Mouse (Mus musculus) adrenal gland, adult 2 months (tissue): ENCODE results near the gene Nt5c. TPM values are rescaled to one million over a fixed set of nuclear protein-coding genes. Genes with fewer than 3 reads are reported as not detected.
"Not testable (repeated sequence)": the region's sequence is repeated elsewhere in the genome, so short reads cannot be mapped to it uniquely, and the experiment has no call there.

ENCODE experiments used
- DNase-seq: peaks from one replicate; pipeline ENCODE4 v3.0.0; 2021
- polyA plus RNA-seq: library from polyadenylated mRNA; depleted of rRNA; stranded (reverse); fragments of >200 nt; gene quantifications from 2 replicates; pipeline ENCODE4 v1.2.3, GENCODE M21; 2012
- total RNA-seq, 2 experiments: library from RNA; stranded (reverse); gene quantifications; 2 replicates each; pipeline ENCODE4 v1.2.3; 2021

Gene Nt5c
- total and polyA plus RNA-seq, 3 experiments, result 73.4 to 154 (median 124) TPM

DNA sequence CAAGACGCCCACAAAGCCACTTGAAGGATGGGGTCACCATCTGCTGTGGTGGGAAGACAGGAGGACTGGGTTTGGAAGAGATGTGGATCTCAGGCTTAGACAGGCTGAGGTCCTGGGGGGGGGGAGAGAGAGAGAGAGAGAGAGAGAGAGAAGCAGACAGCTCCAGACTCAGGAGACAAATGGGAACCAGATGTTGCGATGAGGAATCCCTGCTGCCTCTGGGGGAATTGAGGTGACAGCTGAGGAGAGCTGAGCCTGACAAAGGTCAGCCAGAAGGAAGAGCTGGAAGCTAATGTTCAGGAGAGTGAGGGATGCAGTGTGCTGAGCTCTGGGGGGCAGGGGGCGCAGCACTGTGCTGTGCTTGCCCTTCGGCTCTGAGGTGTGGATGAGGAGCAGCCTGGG is 24.4 kb downstream of the Nt5c start:
- no peak for DNase-seq

DNA sequence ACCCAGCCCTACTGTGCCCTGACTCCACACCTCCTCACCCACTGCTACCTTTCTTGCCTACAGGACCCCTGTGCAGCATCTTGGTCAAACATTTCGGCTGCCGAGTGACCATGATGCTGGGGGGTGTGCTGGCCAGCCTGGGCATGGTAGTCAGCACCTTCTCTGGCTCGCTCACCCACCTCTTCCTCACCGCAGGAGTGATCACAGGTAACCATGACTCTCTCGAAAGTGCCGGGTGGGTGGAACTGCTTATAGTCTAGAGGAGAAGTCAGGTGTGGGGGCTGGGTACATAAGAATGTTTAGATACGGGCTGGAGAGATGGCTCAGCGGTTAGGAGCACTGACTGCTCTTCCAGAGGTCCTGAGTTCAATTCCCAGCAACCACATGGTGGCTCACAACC is 26.8 kb downstream of the Nt5c start:
- DNase-seq, result no peak

DNA sequence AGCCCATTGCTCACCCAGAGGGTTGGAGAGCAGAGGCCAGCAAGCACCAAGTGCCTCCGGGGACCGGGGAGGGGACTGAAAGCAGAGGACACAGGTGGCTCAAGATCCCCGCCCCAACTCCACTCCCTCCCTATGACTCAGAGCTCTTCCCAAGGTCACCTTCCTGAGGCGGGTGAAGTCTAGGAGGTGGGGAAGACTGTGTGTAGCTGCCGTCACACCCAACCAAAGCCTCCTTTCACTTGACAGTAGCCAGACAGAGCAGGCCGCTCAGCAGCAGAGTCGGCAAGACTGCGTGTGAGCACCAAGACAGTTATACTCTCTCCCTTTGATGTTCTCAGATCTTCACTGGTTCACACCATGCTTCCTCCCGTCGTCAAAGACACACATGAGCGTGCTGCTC is 28.3 kb downstream of the Nt5c start:
- peak; percentile 50 for DNase-seq

DNA sequence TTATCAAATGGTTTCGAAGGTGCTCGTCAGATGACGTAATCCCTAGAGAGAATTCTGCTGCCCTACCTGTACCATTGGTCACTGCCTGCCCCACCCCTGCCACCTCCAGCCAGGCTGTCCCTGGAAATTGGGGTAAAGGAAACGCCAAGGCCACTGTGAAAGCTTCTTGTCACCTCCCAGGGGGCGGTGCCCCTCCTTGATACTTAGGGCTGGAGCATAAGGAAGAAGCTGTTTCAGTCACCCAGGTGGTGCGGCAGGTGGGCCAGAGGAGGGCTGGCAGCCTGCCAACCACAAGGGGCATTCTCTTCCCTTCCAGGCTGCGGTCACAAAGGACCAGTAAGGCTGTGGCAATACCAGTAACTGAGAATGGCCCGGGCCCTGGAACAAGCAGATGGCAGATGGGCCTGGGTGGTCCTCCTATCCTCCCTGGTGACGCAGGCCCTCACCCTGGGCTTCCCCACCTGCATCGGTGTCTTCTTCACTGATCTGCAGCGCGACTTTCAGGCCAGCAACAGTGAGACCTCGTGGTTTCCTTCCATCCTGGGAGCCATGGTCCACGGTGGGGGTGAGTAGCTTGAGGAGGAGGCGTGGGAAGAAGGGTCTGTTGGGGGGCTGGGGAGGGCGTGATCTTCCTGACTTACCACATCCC is 29.3 kb downstream of the Nt5c start, which contains the start of gene Slc16a5:
Slc16a5 (plus strand) TSS at position 232 of the 649 bp plus-strand sequence.
- no peak for DNase-seq

DNA sequence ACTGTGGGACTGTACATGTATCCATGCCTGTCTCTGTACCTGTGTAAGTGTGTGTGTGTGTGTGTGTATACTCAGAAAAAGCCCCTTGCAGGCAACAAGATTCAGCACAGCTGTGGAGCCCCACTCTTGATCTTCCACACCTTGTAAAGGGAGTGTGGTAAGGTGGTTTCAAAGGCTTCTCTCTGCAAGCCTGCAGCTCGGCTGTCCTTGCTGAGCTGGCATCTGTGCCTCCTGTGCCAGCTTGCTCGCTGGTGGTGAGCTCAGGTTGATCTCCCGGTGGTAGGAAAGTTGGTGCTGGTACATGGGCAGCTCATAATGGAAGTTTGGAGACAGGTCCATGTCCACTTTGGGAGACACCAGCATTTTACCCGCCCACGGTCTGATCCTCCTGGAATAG is 29.8 kb downstream of the Nt5c start:
- no peak for DNase-seq

DNA sequence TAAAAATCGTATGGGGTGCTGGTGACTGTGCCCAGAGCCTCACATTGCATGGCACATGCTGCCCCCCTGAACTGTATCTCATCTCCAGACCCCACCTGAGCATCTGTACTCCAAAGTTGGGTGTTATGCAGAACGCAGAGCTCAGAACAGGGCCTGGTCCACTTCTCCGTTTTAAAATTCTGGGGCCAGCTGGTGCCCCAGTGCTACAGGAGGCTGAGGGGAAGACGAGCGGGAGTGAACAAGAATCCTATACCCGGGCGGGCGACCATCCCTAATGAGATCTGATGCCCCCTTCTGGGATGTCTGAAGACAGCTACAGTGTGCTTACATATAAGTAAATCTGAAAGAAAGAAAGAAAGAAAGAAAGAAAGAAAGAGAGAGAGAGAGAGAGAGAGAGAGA is 30.7 kb downstream of the Nt5c start:
- no peak for DNase-seq

DNA sequence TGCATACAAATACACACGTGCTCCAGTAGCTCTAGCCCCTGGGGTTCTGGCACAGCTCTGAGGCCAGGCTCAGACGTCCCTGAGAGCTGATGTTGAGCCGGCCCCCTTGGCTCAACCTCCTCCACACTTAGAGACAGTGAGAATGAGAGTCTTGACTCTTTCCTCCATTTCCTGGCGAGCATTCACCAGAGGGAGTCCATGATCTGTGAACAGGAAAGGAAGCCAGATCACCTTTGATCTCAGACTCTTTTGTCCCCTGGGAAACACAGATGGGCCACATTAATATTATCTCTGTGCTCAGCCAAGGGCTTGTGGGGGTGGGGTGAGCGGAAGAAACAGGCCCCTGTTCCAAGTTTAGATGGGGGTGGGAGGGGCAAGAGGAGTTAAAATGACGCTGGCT is 34.3 kb downstream of the Nt5c start:
- DNase-seq, result no peak

DNA sequence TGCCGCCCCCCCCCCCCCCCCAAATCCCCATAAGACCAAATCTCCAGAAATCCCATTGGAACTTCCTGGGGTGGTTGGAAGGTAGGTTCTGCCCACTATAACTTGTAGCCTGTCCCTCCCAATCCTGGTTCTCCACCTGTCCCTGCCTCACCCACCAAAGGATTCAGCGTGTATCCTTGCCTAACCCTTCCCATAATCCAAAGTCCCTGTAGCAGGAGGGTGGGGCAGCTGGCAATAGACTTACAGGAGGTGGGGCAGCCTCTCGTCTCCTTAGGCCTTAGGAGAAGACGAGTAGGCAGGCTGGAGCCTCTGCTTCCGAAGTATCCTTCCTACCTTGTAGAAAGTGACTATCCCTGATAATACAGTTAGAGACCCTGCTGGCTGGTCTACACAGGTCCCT is 35.5 kb downstream of the Nt5c start:
- no peak for DNase-seq

DNA sequence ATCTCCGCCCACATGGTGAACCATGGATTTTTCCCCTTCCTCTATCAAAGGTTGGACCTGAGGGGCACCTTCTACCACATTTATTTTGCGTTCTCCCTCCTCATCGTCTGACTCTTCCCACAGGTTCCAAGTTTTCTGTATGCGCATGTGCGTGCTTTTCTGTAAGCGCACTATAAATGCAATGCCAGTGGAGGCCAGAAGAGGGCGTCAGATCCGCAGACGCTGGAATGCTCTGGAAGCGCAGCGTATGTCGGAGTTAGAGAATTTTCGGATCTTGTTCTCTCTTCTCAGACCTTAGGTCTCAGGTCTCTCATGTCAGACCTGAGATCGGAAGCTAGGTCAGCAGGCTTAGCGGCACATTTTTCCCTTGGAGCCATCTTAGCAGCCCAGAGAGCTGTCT is 36.0 kb downstream of the Nt5c start:
- no peak for DNase-seq

DNA sequence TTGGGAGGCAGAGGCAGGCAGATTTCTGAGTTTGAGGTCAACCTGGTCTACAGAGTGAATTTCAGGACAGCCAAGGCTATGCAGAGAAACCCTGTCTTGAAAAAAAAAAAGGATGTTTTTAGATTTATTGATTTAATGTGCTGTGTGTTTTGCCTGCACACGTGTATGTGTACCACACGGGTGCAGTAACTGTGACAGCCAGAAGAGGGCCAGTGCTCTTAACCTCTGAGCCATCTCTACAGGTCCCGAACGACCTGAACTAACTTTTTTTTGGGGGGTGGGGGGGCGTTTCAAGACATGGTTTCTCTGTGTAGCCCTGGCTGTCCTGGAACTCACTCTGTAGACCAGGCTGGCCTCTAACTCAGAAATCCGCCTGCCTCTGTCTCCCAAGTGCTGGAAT is 36.8 kb downstream of the Nt5c start:
- not testable (repeated sequence) for DNase-seq

DNA sequence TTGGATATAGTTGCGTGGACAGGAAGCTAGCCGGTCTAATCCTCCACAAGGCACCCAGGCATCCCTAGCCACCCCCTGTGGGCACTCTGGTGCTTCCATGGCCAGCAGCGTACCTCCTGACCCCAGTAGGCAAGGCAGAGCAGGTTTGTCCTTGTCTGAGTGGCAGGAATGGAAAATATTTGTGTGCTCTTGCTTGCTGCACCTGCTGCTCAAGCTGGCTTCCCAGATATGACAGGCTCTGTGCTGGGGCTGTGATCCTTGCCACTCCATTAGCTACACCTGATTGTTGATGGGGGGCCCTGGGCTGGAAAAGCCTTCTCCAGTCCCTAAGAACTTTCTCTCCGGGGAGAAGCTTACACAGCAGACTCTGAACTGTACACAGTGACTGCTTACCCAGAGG is 38.4 kb downstream of the Nt5c start:
- no peak for DNase-seq

DNA sequence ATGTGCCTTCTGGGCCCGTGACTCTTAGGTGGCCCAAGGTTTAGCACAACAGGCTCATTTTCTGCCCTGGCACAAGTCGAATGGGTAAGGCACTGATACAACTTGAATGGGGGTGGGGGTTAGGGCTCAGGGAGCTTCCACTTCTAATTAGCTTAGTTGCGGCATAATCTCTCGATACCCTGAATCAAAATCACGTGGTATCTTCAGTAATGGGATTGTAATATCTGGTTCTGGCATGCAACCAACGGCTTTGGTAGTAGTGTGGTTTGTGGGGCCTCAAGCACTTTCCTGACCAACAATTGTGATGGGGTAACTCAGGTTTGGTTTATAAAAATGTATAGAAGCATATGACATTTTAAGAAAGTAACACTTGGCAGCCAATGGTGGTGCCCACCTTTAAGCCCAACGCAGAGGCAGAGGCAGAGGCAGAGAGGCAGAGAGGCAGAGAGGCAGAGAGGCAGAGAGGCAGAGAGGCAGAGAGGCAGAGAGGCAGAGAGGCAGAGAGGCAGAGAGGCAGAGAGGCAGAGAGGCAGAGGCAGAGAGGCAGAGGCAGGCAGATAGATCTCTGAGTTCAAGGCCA is 39.3 kb downstream of the Nt5c start:
- no peak for DNase-seq

DNA sequence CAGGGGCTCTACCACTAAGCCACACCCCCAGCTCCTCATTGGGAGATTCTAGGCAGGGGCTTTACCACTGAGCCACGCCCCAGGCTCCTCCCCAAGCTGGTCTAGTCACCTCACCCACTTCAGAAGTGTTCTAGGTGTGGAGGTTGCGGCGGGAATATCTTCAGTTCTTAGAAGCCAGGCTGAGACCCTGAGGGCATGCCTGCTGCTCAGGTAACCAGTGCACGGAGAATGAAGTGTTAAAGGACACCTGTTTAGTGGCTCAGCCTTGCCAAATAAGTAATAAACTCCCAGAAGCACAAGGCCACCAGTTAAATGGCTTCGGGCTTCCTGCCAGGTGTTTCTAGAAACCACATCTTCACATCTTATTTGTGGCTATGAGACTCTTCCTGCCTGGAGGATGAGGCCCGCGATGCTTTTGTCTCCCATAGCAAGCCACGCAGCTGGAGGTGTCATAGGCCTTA is 39.9 kb downstream of the Nt5c start:
- DNase-seq, result no peak

DNA sequence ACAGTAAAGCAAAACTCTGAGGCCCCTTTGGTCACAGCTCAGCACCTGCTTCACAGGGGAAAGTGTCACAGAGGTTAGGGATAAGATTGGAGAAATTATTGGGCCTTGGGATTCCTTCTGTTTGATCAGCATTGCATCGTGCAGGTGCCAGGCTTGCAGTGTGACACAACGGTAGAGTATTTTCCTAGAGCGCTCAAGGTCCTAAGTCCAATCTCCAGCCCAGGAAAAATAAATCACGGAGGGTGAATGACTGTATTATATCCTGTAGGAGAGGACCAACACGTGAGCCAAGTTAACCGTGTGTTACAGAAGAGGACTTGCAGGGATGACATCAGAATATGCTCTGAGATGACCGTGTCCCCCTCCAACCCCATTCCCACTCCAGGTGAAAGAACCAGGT is 41.5 kb downstream of the Nt5c start:
- DNase-seq, result peak; percentile 60

DNA sequence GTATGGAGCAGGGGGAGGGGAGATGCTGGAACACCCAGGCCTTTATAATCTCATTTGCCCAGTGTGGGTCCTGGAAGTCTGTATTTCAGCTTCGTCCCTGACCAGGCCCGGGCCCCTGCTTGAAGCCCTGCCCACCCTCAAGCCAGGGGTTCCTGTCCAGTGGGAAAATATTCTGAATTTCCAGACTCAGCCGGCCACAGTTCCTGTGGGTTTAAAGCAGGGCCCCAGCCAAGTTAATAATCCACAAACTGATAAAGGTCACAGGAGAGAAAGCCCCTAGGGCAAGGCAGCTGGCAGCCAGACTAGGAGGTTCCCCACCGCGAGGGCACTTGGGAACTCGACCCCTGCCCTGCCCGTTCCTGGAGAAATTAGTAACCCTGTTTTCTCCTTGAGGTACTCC is 42.7 kb downstream of the Nt5c start:
- no peak for DNase-seq

DNA sequence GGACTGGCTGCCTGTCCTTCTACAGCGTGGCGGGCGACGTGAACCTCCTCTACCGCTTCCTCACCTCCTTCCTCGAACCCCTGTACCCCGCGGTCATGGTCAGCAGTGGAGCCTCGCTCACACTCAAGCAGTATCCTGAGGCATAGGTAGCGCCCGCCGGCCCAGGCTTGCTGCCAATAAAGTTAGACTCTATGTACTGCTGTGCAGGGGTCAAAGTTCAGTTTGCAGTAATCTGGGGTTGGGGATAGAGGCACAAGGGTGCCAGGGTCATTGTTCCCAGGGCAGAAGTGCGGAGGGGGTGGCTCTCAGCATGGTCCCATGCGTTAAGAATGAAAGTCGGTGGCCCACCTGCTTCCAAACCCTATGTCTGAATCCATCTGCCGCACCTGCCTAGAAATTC is 43.6 kb downstream of the Nt5c start:
- no peak for DNase-seq

DNA sequence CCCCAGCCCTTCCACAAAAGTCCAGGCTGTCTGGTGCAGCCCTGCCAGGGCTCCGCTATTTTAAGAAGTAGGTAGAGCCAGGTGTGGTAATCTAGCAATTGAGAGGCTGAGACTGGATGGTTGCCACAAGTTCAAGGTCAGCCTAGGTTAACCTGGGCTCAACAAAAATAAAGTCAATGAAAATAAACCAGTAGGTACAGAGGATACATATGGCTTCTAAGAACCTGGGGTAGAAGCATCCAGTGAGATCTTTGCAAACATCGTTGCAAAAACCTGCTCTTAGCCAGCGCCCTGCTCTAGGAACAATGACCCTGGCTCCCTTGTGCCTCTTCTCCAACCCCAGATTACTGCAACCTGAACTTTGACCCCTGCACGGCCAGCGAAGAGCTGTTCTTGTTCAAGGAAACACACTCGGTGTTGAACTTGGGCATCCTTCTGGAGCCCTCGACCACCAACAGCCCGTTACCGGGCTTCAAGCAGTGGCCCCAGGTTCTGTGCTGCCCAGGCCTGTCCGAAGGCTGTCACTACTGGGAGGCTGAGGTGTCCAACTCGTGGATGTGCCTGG is 44.3 kb downstream of the Nt5c start:
- DNase-seq, result no peak

DNA sequence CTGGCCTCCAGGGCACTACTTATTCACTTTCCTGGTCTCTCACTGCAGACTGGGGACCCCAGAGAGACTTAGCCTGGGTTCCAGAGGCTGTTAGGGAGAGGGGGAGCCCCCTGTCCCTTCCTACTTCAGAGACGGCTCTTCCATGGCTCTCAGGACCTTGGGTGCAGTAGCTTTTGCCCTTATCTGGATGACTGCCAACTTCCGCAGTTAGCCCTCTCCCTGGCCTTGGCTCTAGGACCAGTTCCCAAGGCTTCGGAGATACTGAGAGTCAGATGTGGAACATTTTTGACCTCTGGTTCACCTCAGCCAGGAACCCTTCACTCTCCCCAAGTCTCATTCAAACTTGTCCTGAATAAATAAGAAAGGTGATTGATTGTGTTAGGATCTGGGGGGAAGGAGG is 44.8 kb downstream of the Nt5c start:
- DNase-seq, result peak; percentile 81

DNA sequence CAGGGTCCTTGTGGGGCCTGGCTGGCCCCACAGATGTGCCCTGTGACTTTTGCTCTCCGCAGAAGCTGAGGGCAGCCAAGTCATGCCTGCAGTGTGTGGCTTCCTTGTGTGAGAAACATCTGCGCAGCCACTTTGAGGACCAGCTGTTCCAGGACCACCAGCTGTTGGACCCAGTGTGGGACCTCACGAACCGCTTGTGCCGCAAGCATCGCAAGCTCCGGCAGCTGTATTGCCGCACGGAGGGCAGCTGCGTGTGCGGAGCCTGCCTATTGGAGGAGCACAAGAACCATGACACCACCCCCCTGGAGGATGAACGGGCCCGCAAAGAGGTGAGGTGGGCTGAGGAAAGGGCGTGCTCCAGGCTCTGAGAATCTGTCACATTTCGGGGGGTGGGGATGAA is 50.2 kb downstream of the Nt5c start:
- DNase-seq, result no peak
